Mouse (Mus musculus) E14TG2a.4 (cell line): ENCODE measurements around the gene Lef1.

ENCODE experiments used
- CTCF ChIP-seq: conservative IDR thresholded peaks from 2 replicates; pipeline ENCODE4 v1.5.1; 2014; ENCODE audit warnings: low read length
- NANOG ChIP-seq: IDR thresholded peaks from 2 replicates; pipeline ENCODE4 v1.6.1; 2014; ENCODE audit warnings: borderline replicate concordance, low read length, mixed read lengths
- POU5F1 ChIP-seq: IDR thresholded peaks from 2 replicates; pipeline ENCODE4 v1.6.1; 2014; ENCODE audit warnings: low read length, borderline replicate concordance

GRCm38 (mm10) chr3:131169161-131169560 is 58.9 kb downstream of the Lef1 start:
- TF ChIP-seq CTCF (no peak), POU5F1 (no peak), NANOG (no peak)
